Mouse (Mus musculus) kidney, adult 2 months (tissue): ENCODE measurements around the gene Egln1.

ENCODE experiments used
- CTCF ChIP-seq: fragments of 200-500 bp; conservative IDR thresholded peaks from 2 replicates; pipeline ENCODE4 v1.5.1; 2011; ENCODE audit warnings: low read depth, mild to moderate bottlenecking, control low read depth, low read length, moderate library complexity, mixed read lengths; ENCODE audit not compliant: insufficient read depth, insufficient read length
- POLR2A ChIP-seq: fragments of 200-500 bp; IDR thresholded peaks from one replicate; pipeline ENCODE4 v1.6.1; 2011; ENCODE audit warnings: low read depth, low read length, control low read depth

GRCm38 (mm10) chr8:124973221-124973620 is 24.1 kb upstream of the Egln1 start:
- TF ChIP-seq CTCF: no peak
- no peak for TF ChIP-seq POLR2A
